Mouse (Mus musculus): ENCODE measurements around the gene Tnnc1.

The Tnnc1 gene

GRCm38 (mm10) chr14:31252091-31252490, 44.0 kb downstream of the Tnnc1 start:
- no peak for DNase-seq (ENCODE audit: low spot score in 2 of 2)

- DNase-seq (ENCODE audit: low spot score in 2 of 2): no peak
Measured at GRCm38 (mm10) chr14:31258476-31259050, 50.5 kb downstream of the Tnnc1 start.

- no peak for DNase-seq (ENCODE audit: low spot score in 2 of 2)
Measured at GRCm38 (mm10) chr14:31260374-31260773, 52.3 kb downstream of the Tnnc1 start.

- DNase-seq (ENCODE audit: low spot score in 2 of 2): no peak
Measured at GRCm38 (mm10) chr14:31260932-31261331, 52.8 kb downstream of the Tnnc1 start.
